Mouse (Mus musculus) MEL (cell line): ENCODE results near the gene Ets1. TPM values are rescaled to one million over a fixed set of nuclear protein-coding genes. Genes with fewer than 3 reads are reported as not detected.

ENCODE experiments used
- DNase-seq: peaks from one replicate; pipeline ENCODE4 v3.0.0; 2011; ENCODE audit warnings: low read depth, low spot score
- H3K27ac ChIP-seq: 2 replicates; pipeline ENCODE4 v1.5.1; 2012; ENCODE audit warnings: low read depth, mild to moderate bottlenecking, control low read depth, low read length, moderate library complexity; ENCODE audit not compliant: control insufficient read depth
- H3K27me3 ChIP-seq, 2 experiments: fragments of 150-350 bp in 1 of 2; sonication (generic) in 1 of 2; 2 replicates each; pipeline ENCODE4 v1.6.1; 2012; ENCODE audit warnings: low read length in 2 of 2, mild to moderate bottlenecking in 2 of 2, improper control_type of control experiment in 1 of 2, moderate library complexity in 1 of 2; ENCODE audit not compliant: insufficient read depth in 2 of 2, control insufficient read depth in 1 of 2
- H3K36me3 ChIP-seq, 2 experiments: 2 replicates each; pipeline ENCODE4 v1.6.1; 2012 to 2014; ENCODE audit warnings: low read length in 2 of 2, improper control_type of control experiment in 1 of 2, inconsistent platforms in 1 of 2, mild to moderate bottlenecking in 1 of 2; ENCODE audit not compliant: insufficient read depth in 2 of 2, control insufficient read depth in 1 of 2
- H3K4me1 ChIP-seq, 2 experiments: fragments of 150-350 bp in 1 of 2; sonication (generic) in 1 of 2; 2 replicates each; pipeline ENCODE4 v1.6.1; 2012; ENCODE audit warnings: low read length in 2 of 2, improper control_type of control experiment in 1 of 2, mild to moderate bottlenecking in 1 of 2; ENCODE audit not compliant: insufficient read depth in 2 of 2, control insufficient read depth in 1 of 2
- H3K4me3 ChIP-seq, 2 experiments: fragments of 150-350 bp in 1 of 2; sonication (generic) in 1 of 2; 2 replicates each; pipeline ENCODE4 v1.5.1; 2012; ENCODE audit warnings: low read depth in 2 of 2, low read length in 2 of 2, mild to moderate bottlenecking in 2 of 2, moderate library complexity in 2 of 2, control low read depth in 1 of 2, improper control_type of control experiment in 1 of 2; ENCODE audit not compliant: control insufficient read depth in 1 of 2, insufficient read depth in 1 of 2
- H3K79me2 ChIP-seq: 2 replicates; pipeline ENCODE4 v1.6.1; 2012; ENCODE audit warnings: mild to moderate bottlenecking, low read length, moderate library complexity; ENCODE audit not compliant: control insufficient read depth, poor library complexity, insufficient read depth
- H3K9ac ChIP-seq: 2 replicates; pipeline ENCODE4 v1.6.1; 2012; ENCODE audit warnings: low read depth, mild to moderate bottlenecking, control low read depth, low read length, moderate library complexity; ENCODE audit not compliant: control insufficient read depth, poor library complexity, severe bottlenecking
- H3K9me3 ChIP-seq: fragments of 150-350 bp; sonication (generic); replicated peaks from 2 replicates; pipeline ENCODE4 v1.6.1; 2012; ENCODE audit warnings: mild to moderate bottlenecking, low read length, improper control_type of control experiment, moderate library complexity; ENCODE audit not compliant: insufficient read depth
- ETS1 ChIP-seq: IDR thresholded peaks from 2 replicates; pipeline ENCODE4 v1.6.1; 2012; ENCODE audit warnings: low read depth, mild to moderate bottlenecking, inconsistent platforms, low read length, improper control_type of control experiment, moderate library complexity
- GABPA ChIP-seq: IDR thresholded peaks from 2 replicates; pipeline ENCODE4 v1.6.1; 2012; ENCODE audit warnings: low read depth, mild to moderate bottlenecking, inconsistent platforms, low read length, improper control_type of control experiment, moderate library complexity
- MAFK ChIP-seq: IDR thresholded peaks from 2 replicates; pipeline ENCODE4 v1.6.1; 2011; ENCODE audit warnings: low read depth, mild to moderate bottlenecking, low read length, improper control_type of control experiment, borderline replicate concordance
- MAZ ChIP-seq: IDR thresholded peaks from 2 replicates; pipeline ENCODE4 v1.6.1; 2012; ENCODE audit warnings: low read depth, mild to moderate bottlenecking, inconsistent platforms, low read length, improper control_type of control experiment
- MEF2A ChIP-seq: IDR thresholded peaks from 2 replicates; pipeline ENCODE4 v1.6.1; 2014; ENCODE audit warnings: low read depth, mild to moderate bottlenecking, inconsistent platforms, low read length, improper control_type of control experiment; ENCODE audit not compliant: poor library complexity, insufficient replicate concordance, severe bottlenecking; ENCODE audit errors: extremely low read depth
- MYB ChIP-seq: IDR thresholded peaks from 2 replicates; pipeline ENCODE4 v1.6.1; 2011; ENCODE audit warnings: mild to moderate bottlenecking, low read depth, low read length, improper control_type of control experiment
- MYC ChIP-seq: IDR thresholded peaks from 2 replicates; pipeline ENCODE4 v1.6.1; 2011; ENCODE audit warnings: low read depth, mild to moderate bottlenecking, low read length, improper control_type of control experiment, moderate library complexity
- NELFE ChIP-seq: IDR thresholded peaks from 2 replicates; pipeline ENCODE4 v1.6.1; 2011; ENCODE audit warnings: low read depth, low read length, improper control_type of control experiment
- POLR2A ChIP-seq, 2 experiments: IDR thresholded peaks; 2 replicates each; pipeline ENCODE4 v1.6.1; 2011 to 2012; ENCODE audit warnings: low read length in 2 of 2, mild to moderate bottlenecking in 2 of 2, control low read depth in 1 of 2, improper control_type of control experiment in 1 of 2, low read depth in 1 of 2, moderate library complexity in 1 of 2; ENCODE audit not compliant: control insufficient read depth in 1 of 2, insufficient read depth in 1 of 2, poor library complexity in 1 of 2
- POLR2AphosphoS5 ChIP-seq: IDR thresholded peaks from 2 replicates; pipeline ENCODE4 v1.6.1; 2012; ENCODE audit warnings: low read depth, borderline replicate concordance, mild to moderate bottlenecking, inconsistent platforms, low read length, moderate library complexity, mixed read lengths
- RAD21 ChIP-seq: IDR thresholded peaks from 2 replicates; pipeline ENCODE4 v1.6.1; 2011; ENCODE audit warnings: mild to moderate bottlenecking, low read depth, low read length, improper control_type of control experiment
- SIN3A ChIP-seq: IDR thresholded peaks from 2 replicates; pipeline ENCODE4 v1.6.1; 2012; ENCODE audit warnings: low read length, improper control_type of control experiment, inconsistent platforms
- SMC3 ChIP-seq: IDR thresholded peaks from 2 replicates; pipeline ENCODE4 v1.6.1; 2011; ENCODE audit warnings: low read depth, low read length, improper control_type of control experiment
- TBP ChIP-seq: IDR thresholded peaks from 2 replicates; pipeline ENCODE4 v1.8.0; 2011; ENCODE audit warnings: low read depth, low read length, improper control_type of control experiment
- USF1 ChIP-seq: IDR thresholded peaks from 2 replicates; pipeline ENCODE4 v1.6.1; 2014; ENCODE audit warnings: low read depth, mild to moderate bottlenecking, inconsistent platforms, low read length, improper control_type of control experiment, moderate library complexity
- USF2 ChIP-seq, 2 experiments: IDR thresholded peaks; 2 replicates each; pipeline ENCODE4 v1.6.1; 2011 to 2012; ENCODE audit warnings: improper control_type of control experiment in 2 of 2, low read length in 2 of 2, borderline replicate concordance in 1 of 2, inconsistent platforms in 1 of 2, low read depth in 1 of 2, mild to moderate bottlenecking in 1 of 2; ENCODE audit not compliant: insufficient read depth in 1 of 2
- ZKSCAN1 ChIP-seq: IDR thresholded peaks from 2 replicates; pipeline ENCODE4 v1.6.1; 2012; ENCODE audit warnings: low read depth, mild to moderate bottlenecking, inconsistent platforms, low read length, improper control_type of control experiment, moderate library complexity
- ZNF384 ChIP-seq: IDR thresholded peaks from 2 replicates; pipeline ENCODE4 v1.6.1; 2012; ENCODE audit warnings: low read depth, mild to moderate bottlenecking, inconsistent platforms, low read length, improper control_type of control experiment
- polyA plus RNA-seq, 2 experiments: library from polyadenylated mRNA; stranded (reverse) in 1 of 2; unstranded in 1 of 2; fragments of >175 nt in 1 of 2; fragments of >200 nt in 1 of 2; gene quantifications; 2 replicates each; pipeline versions ENCODE4 v1.2.1 to v1.2.4; 2012; ENCODE audit warnings: low replicate concordance in 2 of 2, low read depth in 1 of 2; ENCODE audit not compliant: insufficient read length in 2 of 2, insufficient read depth in 1 of 2, missing spikeins in 1 of 2
- total RNA-seq: library from RNA; depleted of rRNA; stranded (reverse); fragments of 300-350 nt; gene quantifications from 2 replicates; pipeline ENCODE4 v1.2.3, GENCODE M21; 2012

Gene Ets1
- total and polyA plus RNA-seq, 3 experiments: 0.10 to 0.19 TPM; not detected in 1

DNA sequence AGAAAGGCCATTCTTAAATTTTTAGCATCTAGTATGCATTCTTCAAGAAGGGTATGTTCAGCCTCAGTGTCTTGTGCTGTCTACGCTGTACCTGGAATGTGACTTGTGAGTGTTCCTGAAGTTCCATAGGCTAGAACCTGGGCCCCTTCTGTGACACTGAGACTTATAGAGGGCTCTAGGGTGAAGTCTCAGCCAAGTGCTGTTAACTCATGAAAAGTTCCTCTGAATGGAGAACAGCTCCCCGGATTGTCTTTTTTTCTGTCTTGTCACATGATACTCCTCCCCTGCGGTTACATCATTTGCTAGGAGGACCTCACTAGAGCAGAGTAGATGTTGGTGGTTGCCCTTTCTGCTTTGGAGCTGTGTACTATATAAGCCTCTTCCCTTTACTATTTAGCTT is 40.5 kb downstream of the Ets1 start:
- H3K79me2 ChIP-seq: no peaks in the 10 kb centered on the region
- H3K9me3 ChIP-seq: no peaks in the 10 kb centered on the region
- H3K27me3 ChIP-seq: peaks cover 12% of the 10 kb centered on the region in 2 experiments
- no peak overlapping the region for H3K4me3 ChIP-seq
- 0 out of 4 replicates have a peak, but pooled peaks cover 0 to 4% of the 10 kb centered on the region in 2 experiments for H3K4me1 ChIP-seq
- TF ChIP-seq NELFE (no peak), USF1 (no peak), ZKSCAN1 (no peak), SMC3 (no peak), ETS1 (no peak), USF2 (IDR thresholded peaks at IDR 0.05; ENCODE audit: borderline replicate concordance in 1 of 2, insufficient read depth in 1 of 2, low read depth in 1 of 2, low read length in 2 of 2) (no peak), MYB (no peak), GABPA (no peak), POLR2A (IDR thresholded peaks at IDR 0.05; ENCODE audit: control insufficient read depth in 1 of 2, insufficient read depth in 1 of 2, low read depth in 1 of 2, low read length in 2 of 2, poor library complexity in 1 of 2) (no peak), RAD21 (no peak)
- TF ChIP-seq, all 39 proteins: peak for 0
- H3K9ac ChIP-seq: no peak overlapping the region
- DNase-seq: no peak
- no peak overlapping the region for H3K27ac ChIP-seq
- no peaks in the 10 kb centered on the region for H3K36me3 ChIP-seq

GRCm38 (mm10) chr9:32677646-32678045 is 41.6 kb downstream of the Ets1 start:
- H3K4me3 ChIP-seq: no peak overlapping the region
- H3K27me3 ChIP-seq: peaks cover 10 to 11% of the 10 kb centered on the region in 2 experiments
- no peak for DNase-seq
- no peak overlapping the region for H3K27ac ChIP-seq
- no peaks in the 10 kb centered on the region for H3K36me3 ChIP-seq
- H3K4me1 ChIP-seq: 0 out of 4 replicates have a peak, but pooled peaks cover 0 to 4% of the 10 kb centered on the region in 2 experiments
- no peak for TF ChIP-seq MEF2A
- no peak for TF ChIP-seq SIN3A
- TF ChIP-seq TBP: no peak
- TF ChIP-seq MYC: no peak
- no peaks in the 10 kb centered on the region for H3K9me3 ChIP-seq
- no peak overlapping the region for H3K9ac ChIP-seq
- H3K79me2 ChIP-seq: no peaks in the 10 kb centered on the region

DNA sequence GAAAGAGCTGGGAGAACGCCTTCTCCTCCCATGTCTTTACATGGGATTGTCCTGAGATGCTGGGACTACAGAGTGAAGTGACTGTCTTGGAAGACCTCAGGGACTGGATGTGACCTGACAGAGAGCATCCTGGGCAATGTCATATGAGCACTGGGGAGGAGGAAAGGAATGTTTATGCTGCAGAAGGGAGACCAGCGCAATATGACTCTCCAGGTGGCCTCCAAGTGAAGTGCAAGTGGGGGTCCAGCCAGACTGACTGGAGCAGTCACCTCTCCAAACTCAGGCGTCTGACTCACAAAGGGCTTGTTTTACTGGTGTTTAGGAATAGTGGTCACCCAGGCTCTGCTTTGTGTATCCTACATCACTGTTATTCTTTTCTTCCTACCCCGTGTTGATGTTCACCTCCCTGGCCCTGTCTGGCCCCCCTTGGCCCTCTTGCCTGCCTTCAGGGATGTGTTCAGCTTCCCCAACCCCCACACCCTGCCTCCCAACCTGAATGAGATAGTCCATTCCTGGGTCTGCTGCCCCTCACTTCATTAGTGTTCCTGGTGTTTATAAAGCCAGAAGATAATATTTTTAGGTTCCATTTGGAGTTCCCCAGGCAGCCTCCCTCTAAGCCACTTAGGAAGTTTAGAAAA is 42.2 kb downstream of the Ets1 start:
- Histone ChIP-seq H3K79me2 (no peaks in the 10 kb centered on the region), H3K4me1 (no peaks in the 10 kb centered on the region), H3K9ac (no peak overlapping the region), H3K9me3 (no peaks in the 10 kb centered on the region), H3K27me3 (peaks cover 8 to 11% of the 10 kb centered on the region in 2 experiments), H3K4me3 (no peak overlapping the region), H3K27ac (no peak overlapping the region), H3K36me3 (no peaks in the 10 kb centered on the region)
- no peak for TF ChIP-seq POLR2AphosphoS5
- TF ChIP-seq ZKSCAN1: no peak
- TF ChIP-seq SMC3: no peak
- TF ChIP-seq MAZ: no peak
- no peak for TF ChIP-seq MAFK
- no peak for TF ChIP-seq POLR2A (IDR thresholded peaks at IDR 0.05; ENCODE audit: control insufficient read depth in 1 of 2, insufficient read depth in 1 of 2, low read depth in 1 of 2, low read length in 2 of 2, poor library complexity in 1 of 2)
- no peak for TF ChIP-seq NELFE
- TF ChIP-seq ZNF384: no peak
- TF ChIP-seq ETS1: no peak
- DNase-seq: no peak
